Mouse (Mus musculus) heart, postnatal 0 days (tissue): ENCODE data around the gene Map6. TPM values are rescaled to one million over a fixed set of nuclear protein-coding genes. Genes with fewer than 3 reads are reported as not detected.

ENCODE experiments used
- ATAC-seq: fragments of 200-750 bp; cut with Nextera tagmentation; 2 replicates; pipeline ENCODE4 v1.8.0; 2017; ENCODE audit warnings: low read depth, moderate number of reproducible peaks, moderate library complexity; ENCODE audit not compliant: insufficient read depth
- DNase-seq: peaks from one replicate; pipeline ENCODE4 v3.0.0-alpha.2; 2016; ENCODE audit warnings: low spot score
- H3K27ac ChIP-seq: fragments of 300-500 bp; sonication (generic); 2 replicates; pipeline ENCODE4 v1.5.1; 2014; ENCODE audit warnings: low read depth, mild to moderate bottlenecking
- H3K27me3 ChIP-seq: fragments of 300-500 bp; sonication (generic); 2 replicates; pipeline ENCODE4 v1.6.1; 2014; ENCODE audit warnings: low read length, mixed read lengths; ENCODE audit not compliant: control insufficient read depth, insufficient read depth
- H3K36me3 ChIP-seq: fragments of 300-500 bp; sonication (generic); replicated peaks from 2 replicates; pipeline ENCODE4 v1.6.1; 2014; ENCODE audit warnings: low read length, mixed read lengths; ENCODE audit not compliant: control insufficient read depth, insufficient read depth
- H3K4me1 ChIP-seq: fragments of 300-500 bp; sonication (generic); 2 replicates; pipeline ENCODE4 v1.6.1; 2014; ENCODE audit warnings: antibody characterized with exemption; ENCODE audit not compliant: control insufficient read depth, insufficient read depth
- H3K4me2 ChIP-seq: fragments of 300-500 bp; sonication (generic); 2 replicates; pipeline ENCODE4 v1.6.1; 2014; ENCODE audit warnings: low read depth, mild to moderate bottlenecking, low read length, moderate library complexity
- H3K4me3 ChIP-seq: fragments of 300-500 bp; sonication (generic); 2 replicates; pipeline ENCODE4 v1.5.1; 2014; ENCODE audit warnings: low read depth, low read length
- H3K9ac ChIP-seq: fragments of 300-500 bp; sonication (generic); replicated peaks from 2 replicates; pipeline ENCODE4 v1.6.1; 2014; ENCODE audit warnings: low read depth, low read length, mixed read lengths
- H3K9me3 ChIP-seq: fragments of 300-500 bp; sonication (generic); replicated peaks from 2 replicates; pipeline ENCODE4 v1.6.1; 2016; ENCODE audit warnings: low read length; ENCODE audit not compliant: control insufficient read depth
- CTCF ChIP-seq: IDR thresholded peaks from 2 replicates; pipeline ENCODE4 v1.5.1; 2016; ENCODE audit warnings: antibody characterized with exemption, control low read depth, low read depth
- EP300 ChIP-seq: IDR thresholded peaks from 2 replicates; pipeline ENCODE4 v1.6.1; 2016; ENCODE audit warnings: antibody characterized with exemption, low read depth
- WGBS: fragments of 180-500 bp; shearing (Covaris S2); extraction: QIAGEN DNeasy Blood & Tissue Kit; methylation state at CpG from one replicate; pipeline ENCODE4 v1.1.7; 2014; 5-methylcytosine and 5-hydroxymethylcytosine counted together
- polyA plus RNA-seq: library from polyadenylated mRNA; unstranded; fragments of >200 nt; fragmentation: Nextera tagmentation; extraction: Ambion mirVana; gene quantifications from 2 replicates; pipeline ENCODE4 v1.2.1, GENCODE M21; 2015
- total RNA-seq: library from RNA; depleted of rRNA; stranded (reverse); fragments of >200 nt; gene quantifications from 2 replicates; pipeline ENCODE4 v1.2.3, GENCODE M21; 2014; ENCODE audit warnings: low replicate concordance

Gene Map6
- total and polyA plus RNA-seq, 2 experiments from 2014 or later, result 2.5 to 3.7 TPM

DNA sequence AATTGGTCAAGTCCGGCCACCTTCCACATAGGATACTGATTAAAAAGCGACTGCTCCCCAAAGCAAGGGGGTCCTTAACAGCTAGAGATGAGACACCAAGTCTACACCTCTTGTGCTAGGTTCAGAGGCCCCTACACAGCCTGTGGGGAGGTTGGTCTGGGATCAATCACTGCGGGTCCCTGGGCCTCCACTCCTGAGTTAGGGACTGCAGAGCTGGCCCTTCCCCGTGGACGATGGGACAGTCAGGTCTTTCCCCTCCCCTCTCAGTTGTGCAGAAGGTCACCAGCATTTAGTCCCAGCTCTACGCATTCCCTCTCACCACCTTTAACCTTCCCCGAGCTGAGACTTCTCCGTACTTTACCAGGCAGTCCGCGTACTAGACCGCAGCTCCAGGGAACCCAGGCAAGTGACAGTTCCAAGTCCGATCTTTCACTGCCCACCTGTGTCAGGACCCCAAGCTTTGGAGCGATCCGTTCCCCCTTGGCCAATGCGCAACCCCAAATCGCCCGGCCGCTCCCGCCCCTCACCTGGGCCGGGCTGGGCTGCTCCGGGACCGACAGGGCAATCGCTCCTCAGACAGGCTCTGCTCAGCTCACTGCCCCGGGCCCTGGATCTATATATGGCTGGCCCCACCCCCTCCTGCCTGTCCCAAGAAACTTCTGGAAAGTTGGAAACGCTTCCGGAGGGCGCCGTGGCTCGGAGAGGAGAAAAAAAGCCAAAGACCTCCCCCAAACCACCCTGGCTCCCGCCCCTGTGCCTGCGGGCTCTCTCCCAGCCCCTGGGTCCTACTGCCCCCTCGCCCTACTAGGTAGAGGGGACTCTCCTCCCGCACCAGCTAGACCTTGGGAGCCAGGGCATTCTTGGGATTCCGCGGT, 85.5 kb downstream of the Map6 start, which contains the start of gene Serpinh1:
TSS of gene Serpinh1 (minus strand) at position 714 of the 875 bp plus-strand sequence.
- Histone ChIP-seq H3K27ac (peak within 1 kb of the TSS; percentile 96), H3K4me1 (peaks cover 59% of the 10 kb centered on the region), H3K27me3 (no peaks in the 10 kb centered on the region), H3K4me2 (peak within 1 kb of the TSS; percentile 92), H3K9me3 (no peaks in the 10 kb centered on the region), H3K4me3 (peak within 1 kb of the TSS; percentile 71), H3K9ac (peak within 1 kb of the TSS; percentile 84), H3K36me3 (peaks cover 21% of the 10 kb centered on the region)
- ATAC-seq, result peak; percentile 83
- WGBS, result under 1% methylated on average over 35 of the region's 35 CpGs
- TF ChIP-seq EP300, result peak; percentile 91
- no peak for TF ChIP-seq CTCF
- peak; percentile 98 for DNase-seq

- H3K36me3 ChIP-seq, result no peaks in the 10 kb centered on the region
- DNase-seq, result peak; percentile 95
- ATAC-seq, result peak; percentile 35
- H3K4me2 ChIP-seq, result peak overlapping the region; percentile 52
- H3K27me3 ChIP-seq, result no peaks in the 10 kb centered on the region
- no peaks in the 10 kb centered on the region for H3K9me3 ChIP-seq
- H3K27ac ChIP-seq, result peak overlapping the region; percentile 99
- peaks cover 56% of the 10 kb centered on the region for H3K4me1 ChIP-seq
- WGBS, result 7% methylated on average over 7 of the region's 7 CpGs
- TF ChIP-seq CTCF, result no peak
- TF ChIP-seq EP300, result peak; percentile 58; the same call in 1 of the 2 replicates
- peak overlapping the region; percentile 24 for H3K4me3 ChIP-seq
- H3K9ac ChIP-seq, result peak overlapping the region; percentile 55
Measured at GRCm38 (mm10) chr7:99355731-99356131, 88.5 kb downstream of the Map6 start.

- peak overlapping the region; percentile 24 for H3K4me3 ChIP-seq
- H3K9ac ChIP-seq, result peak overlapping the region; percentile 44; the same call in 1 of the 2 replicates
- no peaks in the 10 kb centered on the region for H3K27me3 ChIP-seq
- DNase-seq (peak; percentile 90), ATAC-seq (peak; percentile 31)
- peaks cover 53% of the 10 kb centered on the region for H3K4me1 ChIP-seq
- peak overlapping the region; percentile 52 for H3K4me2 ChIP-seq
- peak overlapping the region; percentile 99 for H3K27ac ChIP-seq
- H3K9me3 ChIP-seq, result no peaks in the 10 kb centered on the region
- no peak for TF ChIP-seq EP300
- no peak for TF ChIP-seq CTCF
- H3K36me3 ChIP-seq, result no peaks in the 10 kb centered on the region
- WGBS, result 5% methylated on average over 9 of the region's 9 CpGs
Measured at GRCm38 (mm10) chr7:99356244-99356930, 89.1 kb downstream of the Map6 start.

DNA sequence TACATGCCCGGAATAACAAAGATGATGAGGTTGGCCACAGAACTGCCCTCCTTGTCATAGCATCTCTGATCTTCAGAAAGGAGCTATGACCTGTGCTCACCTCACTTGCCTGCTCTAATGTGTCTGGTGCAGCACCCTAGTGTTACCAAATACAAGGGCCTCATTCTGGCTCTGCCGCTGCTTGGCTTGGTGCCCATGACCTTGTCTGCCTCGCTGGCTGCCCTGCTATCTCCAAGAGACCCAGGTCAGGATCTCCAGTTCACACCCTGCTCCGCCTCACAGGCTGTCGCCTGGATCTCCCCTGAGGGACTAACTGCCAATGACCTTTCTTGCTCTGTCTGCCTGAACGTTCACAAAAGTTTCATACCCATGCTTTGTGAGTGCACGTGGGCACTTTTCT, 90.0 kb downstream of the Map6 start:
- peak overlapping the region; percentile 99 for H3K27ac ChIP-seq

GRCm38 (mm10) chr7:99358371-99358770, 91.1 kb downstream of the Map6 start:
- no peak for ATAC-seq
- H3K27me3 ChIP-seq, result no peaks in the 10 kb centered on the region
- H3K27ac ChIP-seq, result no peak overlapping the region
- no peaks in the 10 kb centered on the region for H3K36me3 ChIP-seq
- H3K9ac ChIP-seq, result no peak overlapping the region
- H3K4me1 ChIP-seq, result peaks cover 51% of the 10 kb centered on the region
- H3K4me3 ChIP-seq, result no peak overlapping the region
- no peak overlapping the region for H3K4me2 ChIP-seq
- TF ChIP-seq CTCF (no peak), EP300 (no peak)
- 84% methylated on average over 8 of the region's 8 CpGs for WGBS
- no peaks in the 10 kb centered on the region for H3K9me3 ChIP-seq
- DNase-seq, result no peak

More for the DNA sequence above, 90.0 kb downstream of the Map6 start:
- H3K27me3 ChIP-seq, result no peaks in the 10 kb centered on the region
- no peak for ATAC-seq
- 12% methylated on average over 7 of the region's 7 CpGs for WGBS
- TF ChIP-seq EP300, result no peak
- no peak for TF ChIP-seq CTCF
- H3K4me1 ChIP-seq, result peaks cover 53% of the 10 kb centered on the region
- no peak overlapping the region for H3K4me3 ChIP-seq
- peak overlapping the region; percentile 52 for H3K4me2 ChIP-seq
- H3K9ac ChIP-seq, result no peak overlapping the region
- H3K9me3 ChIP-seq, result no peaks in the 10 kb centered on the region
- DNase-seq, result peak; percentile 44
- H3K36me3 ChIP-seq, result no peaks in the 10 kb centered on the region
